Mouse (Mus musculus): ENCODE data around the gene Atg7.

The Atg7 gene

DNA sequence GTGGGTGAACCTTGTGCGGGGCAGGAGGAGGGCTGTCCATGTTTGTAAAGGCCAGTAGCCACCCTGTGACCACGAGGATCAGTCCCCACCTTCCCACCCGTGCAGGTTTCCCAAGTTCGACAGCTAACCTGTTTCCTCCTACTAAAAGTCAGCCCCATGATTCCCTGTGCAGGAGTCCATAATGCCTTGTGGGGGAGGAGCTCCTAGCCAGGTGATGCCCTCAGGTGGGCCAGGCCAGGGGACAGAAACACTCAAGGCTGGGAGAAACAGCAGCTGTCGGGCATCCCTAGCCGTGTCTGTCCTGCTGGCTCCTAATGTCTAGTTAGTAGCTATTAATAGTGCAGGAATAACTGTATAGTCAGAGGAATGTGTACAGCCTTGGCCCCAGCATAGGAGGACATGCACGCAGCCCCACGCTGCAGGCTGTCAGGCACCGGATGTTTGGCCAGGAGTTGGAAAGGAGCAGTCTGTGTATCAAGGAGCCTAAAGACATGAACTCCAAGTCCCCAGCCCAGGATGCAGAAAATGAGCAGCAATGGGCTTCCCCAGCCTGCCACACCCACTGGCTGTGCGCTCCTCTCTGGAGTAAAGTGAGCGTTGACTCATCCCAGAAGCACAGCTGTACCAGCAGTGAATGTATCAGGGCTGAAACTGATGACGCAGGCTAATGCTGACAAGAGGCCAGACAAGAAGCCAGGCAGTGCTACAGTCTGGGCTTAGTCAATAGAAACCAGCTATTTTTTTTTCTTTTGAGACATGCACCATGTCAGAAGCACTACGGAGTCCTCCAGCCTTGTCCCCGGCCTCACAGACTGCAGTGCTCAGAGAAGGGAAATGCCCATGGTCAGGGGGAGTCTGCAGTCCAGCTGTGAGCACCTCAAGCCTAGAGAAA is 218.0 kb downstream of the Atg7 start:
- no peak for DNase-seq

DNA sequence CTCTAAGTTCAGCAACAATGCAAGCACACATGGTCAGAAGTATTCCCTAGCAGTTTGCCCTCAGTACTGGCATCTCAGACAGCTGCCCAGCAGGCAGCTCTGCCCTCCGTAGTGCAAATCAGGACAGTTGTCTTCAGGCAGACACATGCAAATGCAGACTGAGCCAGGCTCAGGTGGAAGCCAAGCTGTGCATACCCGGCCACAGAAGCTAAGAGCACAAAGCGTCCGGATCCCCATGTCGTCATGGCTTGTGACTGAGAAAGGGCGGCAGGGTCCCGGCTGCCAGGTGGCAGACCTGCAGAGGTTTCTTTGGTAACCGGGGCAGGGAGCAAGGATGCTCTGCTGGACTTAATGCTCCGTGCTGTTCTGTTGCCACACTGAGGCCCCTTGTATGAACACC is 218.7 kb downstream of the Atg7 start:
- DNase-seq, result peak; percentile 80

GRCm38 (mm10) chr6:114862046-114862445 is 219.1 kb downstream of the Atg7 start:
- DNase-seq, result no peak

DNA sequence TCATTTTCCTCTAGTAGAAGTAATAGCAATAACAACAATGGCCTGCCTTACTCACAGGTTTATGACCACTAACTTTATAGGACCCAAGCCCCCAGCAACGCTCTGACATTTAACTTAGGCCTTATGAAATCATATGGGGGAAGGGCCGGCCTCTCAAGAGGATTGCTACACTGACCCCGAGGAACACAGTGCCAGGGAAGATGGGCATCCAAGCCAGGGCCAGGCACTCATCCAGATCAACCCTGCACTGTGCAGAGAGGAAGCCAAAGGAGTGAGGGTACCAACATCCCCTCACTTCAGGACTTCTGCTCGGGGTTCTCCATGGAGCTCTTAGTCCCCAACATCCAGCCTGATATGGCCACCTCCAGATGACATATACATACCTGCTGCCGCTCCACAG is 220.6 kb downstream of the Atg7 start:
- no peak for DNase-seq

GRCm38 (mm10) chr6:114864421-114864820 is 221.5 kb downstream of the Atg7 start:
- no peak for DNase-seq

DNA sequence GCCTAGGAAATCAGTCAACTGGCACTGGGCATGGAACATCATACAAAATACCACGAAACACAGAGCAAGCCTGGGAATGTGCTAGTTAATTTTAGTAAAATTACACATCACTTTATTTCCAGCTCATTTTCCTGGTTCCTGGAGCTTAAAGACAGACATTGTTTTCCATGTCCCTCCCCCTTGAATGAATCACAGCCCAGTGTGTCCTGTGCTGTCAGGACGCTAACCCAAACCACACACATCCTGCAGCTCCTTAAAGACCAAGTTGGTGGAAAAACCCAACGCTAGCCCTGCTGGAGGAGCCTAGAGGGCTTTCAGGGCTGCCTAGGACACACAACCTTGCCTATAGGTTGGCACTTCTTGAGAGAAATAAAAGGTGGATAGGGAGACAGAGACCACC is 223.2 kb downstream of the Atg7 start:
- DNase-seq, result no peak

- DNase-seq, result no peak
Measured at GRCm38 (mm10) chr6:114866619-114867018, 223.7 kb downstream of the Atg7 start.

- DNase-seq, result no peak
Measured at GRCm38 (mm10) chr6:114868656-114869055, 225.8 kb downstream of the Atg7 start.

GRCm38 (mm10) chr6:114869501-114870076 is 226.7 kb downstream of the Atg7 start:
- no peak for DNase-seq

- DNase-seq, result no peak
Measured at GRCm38 (mm10) chr6:114871010-114871660, 228.2 kb downstream of the Atg7 start.

- no peak for DNase-seq
Measured at GRCm38 (mm10) chr6:114873808-114874137, 230.9 kb downstream of the Atg7 start.

DNA sequence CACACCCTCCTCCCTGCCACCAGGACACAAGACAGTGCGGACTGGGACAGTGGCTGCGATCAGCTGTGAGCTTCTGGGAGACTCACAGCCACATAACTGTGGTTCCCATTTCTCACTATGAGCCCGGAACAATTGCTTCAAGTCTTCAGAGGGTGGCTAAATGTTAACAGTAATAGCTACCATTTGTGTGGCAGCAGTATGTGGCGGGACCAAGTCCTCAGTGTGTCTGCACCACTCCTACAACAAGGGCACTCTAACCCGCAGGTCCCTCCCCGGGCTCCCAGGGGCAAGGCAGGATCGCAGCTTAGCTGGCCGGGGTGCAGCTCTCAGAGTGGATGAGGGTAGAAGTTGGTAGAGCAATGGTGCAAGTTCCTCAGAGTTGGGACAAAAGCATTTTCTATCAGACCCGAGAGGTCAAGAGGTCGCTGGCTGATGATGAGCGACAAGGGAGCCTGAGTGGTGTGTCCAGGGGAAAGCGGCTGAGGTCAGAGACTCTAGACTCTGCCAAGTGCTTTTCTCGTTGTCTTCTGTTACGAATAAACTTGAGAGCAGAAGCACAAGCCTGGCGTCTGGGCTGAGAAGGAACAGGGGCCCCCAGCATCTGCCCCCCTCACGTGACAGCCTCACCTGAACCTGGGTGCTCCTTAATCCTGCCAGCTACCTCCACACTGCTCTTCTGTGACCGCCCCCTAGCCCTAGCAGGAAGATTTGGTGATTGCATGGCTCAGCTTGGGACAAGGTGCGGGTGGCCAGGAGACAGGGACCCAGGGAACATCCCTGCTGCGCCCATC is 231.4 kb downstream of the Atg7 start:
- DNase-seq, result no peak

GRCm38 (mm10) chr6:114875018-114875558 is 232.2 kb downstream of the Atg7 start:
- DNase-seq, result peak; percentile 89

DNA sequence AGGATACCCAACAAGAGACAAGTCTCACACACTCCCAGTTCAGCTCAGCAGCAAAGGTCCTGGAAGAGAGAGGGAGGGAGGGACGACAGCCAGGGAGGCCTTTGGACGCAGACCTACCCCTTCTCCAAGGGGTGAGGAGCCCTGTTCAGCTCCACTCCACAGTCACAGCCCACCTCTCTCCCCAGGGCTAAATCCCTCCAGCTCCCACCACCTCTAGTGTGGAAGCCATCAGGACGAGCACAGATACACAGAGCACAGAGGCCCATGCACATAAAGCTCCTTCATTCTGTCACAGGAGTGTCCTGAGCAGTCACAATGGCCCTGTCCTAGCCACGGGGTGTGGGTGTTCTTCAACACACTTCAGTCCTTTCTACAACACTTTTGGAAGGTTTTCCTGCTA is 233.1 kb downstream of the Atg7 start:
- no peak for DNase-seq

DNA sequence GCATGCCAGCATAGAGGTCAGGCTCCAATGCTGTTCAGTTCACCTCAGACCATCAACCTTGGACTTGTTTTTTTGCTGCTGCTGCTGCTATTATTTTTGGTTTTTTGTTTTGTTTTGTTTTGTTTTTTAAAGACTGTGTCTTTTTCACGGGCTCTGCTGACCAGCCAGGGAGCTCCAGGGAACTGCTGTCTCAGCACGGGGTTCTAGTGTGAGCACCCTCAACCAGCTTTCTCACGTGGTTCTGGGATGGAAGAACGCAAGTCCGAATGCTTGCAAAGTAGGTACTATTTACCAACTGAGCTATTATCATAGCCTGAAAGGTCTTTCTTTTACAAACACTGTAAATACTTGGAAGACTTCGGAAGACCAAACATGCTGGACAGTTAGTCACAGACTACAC is 233.6 kb downstream of the Atg7 start:
- no peak for DNase-seq

DNA sequence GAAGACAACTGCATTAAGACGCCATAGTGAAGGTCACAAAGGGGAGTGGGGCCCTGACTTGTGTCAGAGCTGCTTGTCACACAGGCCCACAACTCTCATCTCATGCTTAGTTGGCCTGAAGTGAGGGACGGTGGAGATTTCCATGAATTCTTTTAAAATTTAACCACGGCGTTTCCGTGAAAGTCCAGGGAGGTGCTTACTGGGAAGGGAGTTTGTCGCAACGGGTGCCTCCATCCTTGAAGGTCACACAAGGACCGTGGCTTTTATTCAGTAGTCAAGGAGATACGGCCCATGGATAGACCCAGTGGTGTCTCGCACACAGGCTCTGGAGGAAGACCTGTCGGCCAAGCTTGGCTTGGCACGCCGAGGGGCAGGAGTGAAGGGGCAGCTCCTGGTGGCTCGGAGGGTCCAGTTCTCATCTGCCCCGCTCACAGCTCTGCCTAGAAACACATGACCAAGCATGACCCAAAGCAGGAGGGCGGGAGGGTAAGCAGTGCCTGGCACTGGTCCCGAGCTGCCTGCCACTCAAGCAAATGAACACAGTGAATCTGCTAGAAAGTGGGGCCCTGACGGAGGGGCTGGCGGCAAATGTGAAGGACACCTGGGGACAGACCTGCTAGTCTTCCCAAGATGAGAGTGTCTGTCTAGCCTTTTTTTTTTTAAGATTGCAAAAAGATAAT is 236.1 kb downstream of the Atg7 start:
- DNase-seq, result no peak

DNA sequence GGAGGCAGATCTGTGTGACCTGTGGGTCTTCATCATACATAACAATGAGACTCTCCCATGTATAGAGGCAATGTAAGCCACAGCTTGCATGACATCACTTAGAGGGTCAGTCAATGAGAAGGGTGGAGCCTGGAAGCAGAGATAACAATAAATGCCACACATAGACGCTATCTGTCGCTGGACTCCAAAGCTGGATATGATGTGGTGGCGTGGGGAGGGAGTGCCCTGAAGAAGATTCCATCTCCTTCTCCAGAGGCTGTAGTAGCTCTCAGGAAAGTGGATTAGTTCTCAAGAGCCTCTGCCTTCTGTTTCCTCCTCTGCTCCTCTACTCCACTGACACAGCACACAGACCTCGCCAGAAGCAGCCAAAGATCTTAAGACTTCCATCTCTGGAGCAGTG is 237.9 kb downstream of the Atg7 start:
- no peak for DNase-seq

DNA sequence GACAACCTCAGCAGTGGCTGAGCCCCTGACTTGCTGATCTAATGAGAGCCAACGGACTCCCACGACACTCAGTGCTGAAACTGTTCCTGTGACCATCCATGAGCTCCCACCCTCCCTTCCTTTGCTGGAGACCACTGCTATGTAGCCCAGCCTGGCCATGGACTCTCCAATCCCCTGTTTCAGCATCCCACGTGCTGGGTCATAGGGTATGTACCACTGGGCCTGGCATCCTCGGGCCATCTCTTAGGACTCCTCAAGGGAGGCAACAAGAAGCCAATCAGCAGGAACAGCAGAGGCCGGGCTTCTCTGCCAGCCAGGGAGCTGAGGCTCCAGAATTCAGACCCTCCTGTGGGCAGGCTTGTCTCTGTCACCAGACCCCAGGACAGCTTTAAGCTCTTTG is 239.3 kb downstream of the Atg7 start:
- no peak for DNase-seq

DNA sequence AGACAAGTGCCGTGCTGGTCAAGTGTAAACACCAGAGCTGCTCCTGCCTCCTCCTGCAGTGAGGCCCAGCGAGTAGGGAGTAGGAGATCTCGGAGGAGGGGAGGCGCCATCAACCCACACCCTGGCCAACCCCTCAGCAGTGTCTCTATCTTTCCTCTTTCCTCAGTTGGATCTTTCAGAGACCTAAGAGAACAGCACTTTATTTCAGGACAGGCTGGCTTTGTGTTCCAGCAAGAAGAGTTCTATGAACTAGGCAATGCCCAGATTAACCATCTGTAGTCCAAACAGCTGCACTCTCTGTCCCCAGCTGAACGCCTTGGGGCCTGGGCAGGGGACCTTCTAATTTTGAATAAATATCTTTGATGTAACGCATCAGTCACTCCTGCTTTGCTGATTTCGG is 239.8 kb downstream of the Atg7 start:
- no peak for DNase-seq

GRCm38 (mm10) chr6:114883261-114883740 is 240.4 kb downstream of the Atg7 start:
- DNase-seq, result no peak

DNA sequence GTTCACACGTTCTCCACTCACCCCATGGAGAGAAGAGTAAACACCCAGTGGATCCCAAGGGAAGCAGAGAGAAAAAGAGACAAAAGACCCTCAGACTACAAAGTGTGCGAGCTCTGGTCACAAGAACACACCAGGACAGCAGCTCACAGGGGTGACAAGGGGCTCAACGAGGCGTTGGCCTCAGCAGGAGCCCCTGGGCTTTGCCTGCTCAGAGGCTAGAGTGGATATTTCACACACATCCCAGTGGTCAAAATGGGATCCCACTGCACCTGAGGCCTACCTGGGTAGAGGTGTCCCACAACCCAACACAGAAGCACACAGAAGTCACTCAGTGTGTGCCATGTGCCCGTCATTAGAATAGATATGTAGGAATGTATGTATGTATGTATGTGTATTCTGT is 242.2 kb downstream of the Atg7 start:
- no peak for DNase-seq

GRCm38 (mm10) chr6:114886012-114886411 is 243.1 kb downstream of the Atg7 start:
- DNase-seq, result no peak

Data from cerebellum, adult 9-10 months (tissue).